Mouse (Mus musculus) cerebellum, adult 2 months (tissue): ENCODE measurements around the gene Wdr11.

Experiments
- CTCF ChIP-seq: fragments of 200-500 bp; IDR thresholded peaks from 2 replicates; pipeline ENCODE4 v1.5.1; 2011; ENCODE audit warnings: low read depth, mild to moderate bottlenecking, control low read depth, low read length, moderate library complexity, borderline replicate concordance; ENCODE audit not compliant: insufficient read depth
- POLR2A ChIP-seq: fragments of 200-500 bp; IDR thresholded peaks from 2 replicates; pipeline ENCODE4 v1.6.1; 2011; ENCODE audit warnings: low read length, control low read depth, borderline replicate concordance; ENCODE audit not compliant: insufficient read depth

DNA sequence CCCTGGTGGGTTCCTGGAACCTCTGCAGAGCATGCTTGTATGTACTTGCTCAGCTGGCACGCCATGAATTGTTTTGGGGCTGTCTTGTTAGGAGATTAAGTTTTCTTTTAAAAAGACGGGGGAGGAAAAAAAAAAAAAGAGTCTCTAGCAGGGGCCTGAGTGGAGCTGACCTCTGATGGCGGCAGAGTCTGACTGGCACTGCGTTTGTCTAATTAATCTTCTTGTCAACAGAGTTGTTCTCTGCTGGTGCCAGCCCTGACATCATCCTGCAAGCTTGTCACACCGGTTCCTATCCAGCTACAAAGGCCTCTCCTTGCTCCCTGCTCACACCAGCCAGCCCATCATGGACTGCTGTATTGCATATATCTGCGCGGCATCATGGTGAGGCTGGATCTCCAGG is 60.1 kb downstream of the Wdr11 start:
- TF ChIP-seq POLR2A (no peak), CTCF (no peak)
